In the genomic region with DNA sequence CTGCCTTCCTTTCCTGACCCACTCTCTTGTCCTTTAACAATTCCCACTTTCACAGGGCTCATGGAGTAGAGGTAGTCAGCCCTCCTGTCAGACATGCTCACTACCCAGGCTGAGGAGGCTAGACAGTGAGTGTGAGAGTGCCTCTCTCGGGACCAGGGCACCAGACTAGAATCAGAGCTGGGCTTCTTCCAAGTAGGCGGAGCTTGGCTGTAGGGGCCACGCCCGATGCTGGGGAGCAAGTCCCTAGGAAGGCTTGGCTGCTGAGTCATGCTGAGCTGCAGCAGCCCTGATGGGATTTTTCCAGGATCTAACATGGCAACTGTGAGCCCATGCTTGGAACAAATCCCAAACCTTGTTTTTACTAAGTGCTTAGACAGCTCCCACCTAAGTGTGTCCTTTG, we compare ENCODE assay signal across 9 mouse cellular contexts. TPM values are rescaled to one million over a fixed set of nuclear protein-coding genes. Genes with fewer than 3 reads are reported as not detected.
A peak's percentile ranks its signal among the peaks of the same experiment; 100 is the strongest.
DNase-seq lines count a peak whose midpoint lies in the region; TF ChIP-seq lines count a peak whose summit lies in the region.
"Had no signal": no experiment of that assay in that cellular context is flagged by ENCODE, and none has a peak within 500 bp of the region (broad histone marks: within the 10 kb centered on the region; RNA-seq: fewer than 3 reads in every experiment).

No protein-coding gene starts in this region.

- no peak overlapping the region for H3K4me3 ChIP-seq in ES-Bruce4 (ENCODE audit: low read depth, low read length)
- H3K4me3 ChIP-seq in embryonic fibroblast, embryonic 13.5 days (ENCODE audit: insufficient read depth, low read length) = no peak overlapping the region
- H3K4me3 ChIP-seq: embryonic facial prominence, embryonic 15.5 days had no signal

- H3K4me1 ChIP-seq in ES-Bruce4 (ENCODE audit: control insufficient read depth, insufficient read depth, low read length) = peaks cover 22% of the 10 kb centered on the region
- H3K4me1 ChIP-seq in embryonic fibroblast, embryonic 13.5 days (ENCODE audit: control insufficient read depth, insufficient read depth, low read length) = peaks cover 23% of the 10 kb centered on the region

- intact Hi-C loops in left cerebral cortex, postnatal 25 days (cut with DNase I) = no loop called here

- no peak for TF ChIP-seq CTCF in ES-Bruce4 (IDR thresholded peaks at IDR 0.05; ENCODE audit: low read depth, low read length)
- TF ChIP-seq CTCF in embryonic fibroblast, embryonic 13.5 days (IDR thresholded peaks at IDR 0.05; ENCODE audit: borderline replicate concordance, insufficient read depth, low read length) = no peak

- H3K9ac ChIP-seq in ES-Bruce4 (ENCODE audit: low read depth, poor library complexity, severe bottlenecking) = no peak overlapping the region
- H3K9ac ChIP-seq: embryonic facial prominence, embryonic 15.5 days had no signal

- no peaks in the 10 kb centered on the region for H3K9me3 ChIP-seq in ES-Bruce4 (replicated peaks; ENCODE audit: control insufficient read depth, insufficient read depth, low read length, poor library complexity, severe bottlenecking)
- H3K9me3 ChIP-seq: embryonic facial prominence, embryonic 15.5 days had no signal

- H3K27ac ChIP-seq in ES-Bruce4 (ENCODE audit: insufficient read depth, low read length) = peak overlapping the region; percentile 60
- H3K27ac ChIP-seq in embryonic fibroblast, embryonic 13.5 days (ENCODE audit: insufficient read depth, low read length) = peak overlapping the region; percentile 69
- H3K27ac ChIP-seq: embryonic facial prominence, embryonic 15.5 days had no signal

- TF ChIP-seq POLR2A in ES-Bruce4 (IDR thresholded peaks at IDR 0.05; ENCODE audit: insufficient read depth, low read length) = no peak
- TF ChIP-seq POLR2A in embryonic fibroblast, embryonic 13.5 days (IDR thresholded peaks at IDR 0.05; ENCODE audit: low read depth, low read length) = peak; percentile 41; the same call in 1 of the 2 replicates

- no peaks in the 10 kb centered on the region for H3K27me3 ChIP-seq in ES-Bruce4 (ENCODE audit: control insufficient read depth, insufficient read depth, low read length, poor library complexity, severe bottlenecking)
- H3K27me3 ChIP-seq: embryonic facial prominence, embryonic 15.5 days had no signal

- DNase-seq in cerebellum, adult 18-20 months = peak; percentile 31 to 35
- DNase-seq in cerebellum, adult 8-10 months = no peak
- peak; percentile 86 for DNase-seq in heart, postnatal 4 days
- peak; percentile 31 to 66 for DNase-seq in left cerebral cortex, postnatal 25 days (ENCODE audit: low spot score in 2 of 2)
- peak; percentile 70 for DNase-seq in ovary, postnatal 36 days (ENCODE audit: low spot score)
- DNase-seq in thymus, postnatal 4 days = no peak

- peak; percentile 65; the same call in 1 of the 2 replicates for TF ChIP-seq EP300 in ES-Bruce4 (IDR thresholded peaks at IDR 0.05; ENCODE audit: insufficient read depth, low read depth, low read length)

- peaks cover 51% of the 10 kb centered on the region for H3K36me3 ChIP-seq in ES-Bruce4 (ENCODE audit: control insufficient read depth, insufficient read depth, low read length, poor library complexity, severe bottlenecking)

RNA-seq across cellular contexts. Expression of a gene that starts 12.7 kb away (rescaled TPM):
- polyA plus RNA-seq in ES-Bruce4 (2011; ENCODE audit: insufficient read depth, insufficient read length, low read depth, missing spikeins) = 682 and 697 TPM in 2 replicates
- 92.4 and 124 TPM in 2 replicates for polyA plus RNA-seq in embryonic fibroblast, embryonic 13.5 days (2011; ENCODE audit: insufficient read length, low read depth, missing spikeins)
- total RNA-seq in heart, postnatal 4 days (2021) = 10 to 100 TPM; 15.2 to 16.2 TPM
- total RNA-seq in left cerebral cortex, postnatal 25 days (2021) = 100 to 1,000 TPM in 1 of 2 experiments, 10 to 100 TPM in 1; 95.0 to 111 TPM

RNA-seq across cellular contexts. Expression of a gene that starts 52.7 kb away (rescaled TPM):
- 12.3 and 14.8 TPM in 2 replicates for polyA plus RNA-seq in ES-Bruce4 (2011; ENCODE audit: insufficient read depth, insufficient read length, low read depth, missing spikeins)
- polyA plus RNA-seq in embryonic fibroblast, embryonic 13.5 days (2011; ENCODE audit: insufficient read length, low read depth, missing spikeins) = 4.9 and 9.0 TPM in 2 replicates
- 10 to 100 TPM; 13.2 to 17.7 TPM for total RNA-seq in heart, postnatal 4 days (2021)
- 1 to 10 TPM; 7.9 to 8.6 TPM for total RNA-seq in left cerebral cortex, postnatal 25 days (2021)

Comparison
In these comparisons a context has a peak if more than half of its experiments do, and no peak if none do; other contexts are left out.
1. DNase-seq: peak in cerebellum, adult 18-20 months (2 of 2), heart, postnatal 4 days (single experiment), left cerebral cortex, postnatal 25 days (2 of 2) and ovary, postnatal 36 days (single experiment); none in cerebellum, adult 8-10 months (single experiment) and thymus, postnatal 4 days (single experiment).
2. RNA of a gene that starts 12.7 kb away (total RNA-seq): 95.0 to 111 TPM in left cerebral cortex, postnatal 25 days; 15.2 to 16.2 TPM in heart, postnatal 4 days; every median in the first group is over 4 times any median in the second.